Mouse (Mus musculus) midbrain, embryonic 12.5 days (tissue): ENCODE data around the gene Usp35. TPM values are rescaled to one million over a fixed set of nuclear protein-coding genes. Genes with fewer than 3 reads are reported as not detected.

Experiments
- ATAC-seq: fragments of 200-750 bp; cut with Nextera tagmentation; 2 replicates; pipeline ENCODE4 v1.8.0; 2017; ENCODE audit warnings: low read depth, moderate TSS enrichment, moderate library complexity; ENCODE audit not compliant: low FRiP score
- H3K27ac ChIP-seq: fragments of 300-500 bp; sonication (generic); replicated peaks from 2 replicates; pipeline ENCODE4 v1.5.1; 2016; ENCODE audit warnings: mild to moderate bottlenecking
- H3K27me3 ChIP-seq: fragments of 300-500 bp; sonication (generic); 2 replicates; pipeline ENCODE4 v1.6.1; 2016; ENCODE audit warnings: mild to moderate bottlenecking
- H3K36me3 ChIP-seq: fragments of 300-500 bp; sonication (generic); 2 replicates; pipeline ENCODE4 v1.6.1; 2016
- H3K4me1 ChIP-seq: fragments of 300-500 bp; sonication (generic); 2 replicates; pipeline ENCODE4 v1.6.1; 2016
- H3K4me2 ChIP-seq: fragments of 300-500 bp; sonication (generic); replicated peaks from 2 replicates; pipeline ENCODE4 v1.6.1; 2016; ENCODE audit warnings: mild to moderate bottlenecking, moderate library complexity
- H3K4me3 ChIP-seq: fragments of 300-500 bp; sonication (generic); 2 replicates; pipeline ENCODE4 v1.5.1; 2016; ENCODE audit warnings: mild to moderate bottlenecking
- H3K9ac ChIP-seq: fragments of 300-500 bp; sonication (generic); replicated peaks from 2 replicates; pipeline ENCODE4 v1.6.1; 2016; ENCODE audit warnings: mild to moderate bottlenecking, moderate library complexity
- H3K9me3 ChIP-seq: fragments of 300-500 bp; sonication (generic); 2 replicates; pipeline ENCODE4 v1.6.1; 2016; ENCODE audit warnings: mild to moderate bottlenecking
- WGBS: fragments of 180-500 bp; shearing (Covaris S2); methylation state at CpG from one replicate; pipeline ENCODE4 v1.1.7; 2016; 5-methylcytosine and 5-hydroxymethylcytosine counted together
- polyA plus RNA-seq: library from polyadenylated mRNA; unstranded; fragments of >200 nt; fragmentation: Nextera tagmentation; extraction: Ambion mirVana; gene quantifications from 2 replicates; pipeline ENCODE4 v1.2.1, GENCODE M21; 2016

Gene Usp35
- polyA plus RNA-seq: 3.2 and 4.1 TPM in 2 replicates

GRCm38 (mm10) chr7:97331726-97332666 lies at the start of gene Usp35, which contains the start of gene Kctd21:
Gene Usp35 (minus strand): TSS chr7:97332020.
Gene Kctd21 (plus strand): TSS chr7:97332327.
- peaks cover 7% of the 10 kb centered on the region for H3K27me3 ChIP-seq
- H3K9ac ChIP-seq: peak within 1 kb of the TSS; percentile 68
- H3K4me1 ChIP-seq: peaks cover 25% of the 10 kb centered on the region
- peak within 1 kb of the TSS; percentile 77 for H3K4me2 ChIP-seq
- H3K9me3 ChIP-seq: no peaks in the 10 kb centered on the region
- under 1% methylated on average over 59 of the region's 68 CpGs for WGBS
- H3K27ac ChIP-seq: 0 out of 2 replicates have a peak within 1 kb of the TSS, but pooled peaks have one; percentile 30
- H3K36me3 ChIP-seq: no peaks in the 10 kb centered on the region
- peak; percentile 99 for ATAC-seq
- H3K4me3 ChIP-seq: peak within 1 kb of the TSS; percentile 85

GRCm38 (mm10) chr7:97380500-97381123 lies 48.8 kb upstream of the Usp35 start:
- 93% methylated on average over 5 of the region's 5 CpGs for WGBS
- H3K27ac ChIP-seq: no peak overlapping the region
- H3K27me3 ChIP-seq: no peaks in the 10 kb centered on the region
- no peaks in the 10 kb centered on the region for H3K4me1 ChIP-seq
- no peak overlapping the region for H3K4me2 ChIP-seq
- H3K36me3 ChIP-seq: peaks cover 88% of the 10 kb centered on the region
- ATAC-seq: no peak
- H3K9me3 ChIP-seq: no peaks in the 10 kb centered on the region
- H3K4me3 ChIP-seq: no peak overlapping the region
- no peak overlapping the region for H3K9ac ChIP-seq

DNA sequence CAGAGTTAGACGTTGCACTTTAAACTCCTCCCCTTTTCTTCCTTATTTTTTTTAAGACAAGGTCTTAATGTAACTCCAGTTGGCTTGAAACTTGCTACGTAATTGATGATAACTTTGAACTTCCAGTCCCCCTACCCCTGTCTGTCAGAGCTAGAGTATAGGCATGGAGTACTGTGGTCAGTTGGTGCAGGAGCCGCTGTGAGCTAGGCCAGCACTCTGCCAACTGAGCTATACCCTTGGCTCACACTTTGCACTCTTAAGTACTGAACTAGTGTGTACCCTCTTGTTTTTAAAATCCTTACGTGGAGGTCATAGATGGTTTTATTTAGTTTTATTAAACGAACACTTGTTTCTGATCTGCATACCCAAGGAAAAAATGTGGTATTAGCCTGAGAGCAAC lies 47.5 kb upstream of the Usp35 start:
- H3K9me3 ChIP-seq: no peaks in the 10 kb centered on the region
- H3K4me2 ChIP-seq: no peak overlapping the region
- no peaks in the 10 kb centered on the region for H3K4me1 ChIP-seq
- H3K9ac ChIP-seq: no peak overlapping the region
- no peak overlapping the region for H3K4me3 ChIP-seq
- no peak overlapping the region for H3K27ac ChIP-seq
- no peak for ATAC-seq
- H3K36me3 ChIP-seq: peaks cover 88% of the 10 kb centered on the region
- no peaks in the 10 kb centered on the region for H3K27me3 ChIP-seq
- 93% methylated on average over 5 of the region's 5 CpGs for WGBS

DNA sequence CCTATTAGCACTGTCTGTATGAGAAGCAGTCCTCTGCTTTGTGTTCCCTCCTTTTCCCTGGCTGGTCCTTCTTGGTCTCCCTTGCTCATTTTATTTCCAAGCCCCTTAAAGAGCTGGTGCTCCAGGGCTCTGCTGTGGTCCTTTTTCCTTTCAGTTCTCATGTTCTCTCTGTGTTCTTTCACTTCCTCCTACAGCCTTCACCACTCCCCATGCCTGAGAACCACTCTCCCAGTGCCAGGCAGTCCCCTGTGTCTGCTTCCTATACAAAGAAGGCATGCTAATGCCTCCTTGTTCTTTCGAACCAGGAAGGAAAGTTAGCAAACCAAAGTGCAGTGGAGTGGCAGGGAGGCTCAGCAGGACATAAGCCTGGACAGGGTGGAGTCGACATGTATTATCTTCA lies 44.1 kb upstream of the Usp35 start:
- Histone ChIP-seq H3K9ac (no peak overlapping the region), H3K27me3 (no peaks in the 10 kb centered on the region), H3K4me1 (peaks cover 13% of the 10 kb centered on the region), H3K4me2 (no peak overlapping the region), H3K4me3 (no peak overlapping the region), H3K27ac (no peak overlapping the region), H3K36me3 (peaks cover 62% of the 10 kb centered on the region), H3K9me3 (no peaks in the 10 kb centered on the region)
- ATAC-seq: no peak
- 72% methylated on average over 2 of the region's 2 CpGs for WGBS

DNA sequence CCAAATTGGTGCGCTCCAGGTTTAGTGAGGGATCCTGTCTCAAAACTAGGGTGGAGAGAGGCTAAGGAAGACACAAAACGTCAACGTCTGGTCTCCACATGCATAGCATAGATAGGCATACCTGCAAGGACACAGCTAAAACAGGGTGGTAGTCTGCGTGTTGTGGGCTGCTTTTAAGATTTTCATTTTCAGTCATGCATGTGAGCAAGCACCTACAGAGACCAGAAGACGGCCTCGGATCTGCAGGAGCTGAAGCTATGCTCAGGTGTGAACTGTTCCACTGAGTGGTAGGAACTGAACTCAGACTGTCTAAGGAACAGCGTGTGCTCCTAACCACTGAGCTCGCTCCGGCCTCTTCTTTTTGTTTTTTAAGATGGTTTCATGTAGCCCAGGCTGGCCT lies 43.3 kb upstream of the Usp35 start:
- Histone ChIP-seq H3K36me3 (peaks cover 54% of the 10 kb centered on the region), H3K4me1 (peaks cover 19% of the 10 kb centered on the region), H3K4me3 (no peak overlapping the region), H3K27me3 (no peaks in the 10 kb centered on the region), H3K9me3 (no peaks in the 10 kb centered on the region), H3K4me2 (no peak overlapping the region), H3K9ac (no peak overlapping the region), H3K27ac (no peak overlapping the region)
- WGBS: 95% methylated on average over 9 of the region's 9 CpGs
- ATAC-seq: no peak

GRCm38 (mm10) chr7:97365887-97366286 lies 34.1 kb upstream of the Usp35 start:
- H3K9me3 ChIP-seq: no peaks in the 10 kb centered on the region
- ATAC-seq: no peak
- H3K4me2 ChIP-seq: no peak overlapping the region
- no peak overlapping the region for H3K4me3 ChIP-seq
- H3K4me1 ChIP-seq: peaks cover 6% of the 10 kb centered on the region
- no peak overlapping the region for H3K27ac ChIP-seq
- WGBS: 72% methylated on average over 1 of the region's 1 CpGs
- no peaks in the 10 kb centered on the region for H3K27me3 ChIP-seq
- no peak overlapping the region for H3K9ac ChIP-seq
- no peaks in the 10 kb centered on the region for H3K36me3 ChIP-seq

- Histone ChIP-seq H3K9ac (no peak overlapping the region), H3K4me1 (peaks cover 3% of the 10 kb centered on the region; the same call in 1 of the 2 replicates), H3K4me3 (no peak overlapping the region), H3K4me2 (no peak overlapping the region), H3K9me3 (no peaks in the 10 kb centered on the region), H3K27ac (no peak overlapping the region), H3K36me3 (no peaks in the 10 kb centered on the region), H3K27me3 (no peaks in the 10 kb centered on the region)
- ATAC-seq: no peak
- WGBS: 35% methylated on average over 4 of the region's 4 CpGs
Measured at GRCm38 (mm10) chr7:97361467-97361866, 29.6 kb upstream of the Usp35 start.

GRCm38 (mm10) chr7:97360955-97361354 lies 29.1 kb upstream of the Usp35 start:
- ATAC-seq: no peak
- Histone ChIP-seq H3K4me2 (no peak overlapping the region), H3K9me3 (no peaks in the 10 kb centered on the region), H3K36me3 (no peaks in the 10 kb centered on the region), H3K4me3 (no peak overlapping the region), H3K4me1 (peaks cover 3% of the 10 kb centered on the region; the same call in 1 of the 2 replicates), H3K27me3 (no peaks in the 10 kb centered on the region), H3K27ac (no peak overlapping the region), H3K9ac (no peak overlapping the region)
- WGBS: 42% methylated on average over 3 of the region's 3 CpGs

DNA sequence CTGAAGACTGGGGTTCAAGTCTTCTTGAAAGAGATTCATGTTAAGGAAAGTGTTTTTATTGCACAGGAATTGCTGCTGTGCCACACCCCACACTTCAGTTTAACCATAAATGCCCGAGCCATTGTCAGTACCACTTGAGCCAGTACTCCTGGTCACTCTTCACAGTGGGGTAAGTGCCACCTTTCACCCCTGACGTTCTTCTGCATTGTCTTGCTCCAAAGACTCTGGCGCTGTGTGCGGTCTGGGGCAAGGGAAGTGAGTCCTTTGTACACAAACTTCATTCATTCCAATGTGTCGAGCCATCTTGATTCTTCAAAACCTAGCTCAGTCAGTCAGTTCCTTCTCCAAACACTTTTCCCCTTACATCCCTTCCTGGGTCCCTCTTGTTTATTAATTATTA lies 28.3 kb upstream of the Usp35 start:
- Histone ChIP-seq H3K27me3 (0 out of 2 replicates have a peak, but pooled peaks cover 2% of the 10 kb centered on the region), H3K36me3 (no peaks in the 10 kb centered on the region), H3K4me2 (no peak overlapping the region), H3K9me3 (no peaks in the 10 kb centered on the region), H3K4me3 (no peak overlapping the region), H3K27ac (no peak overlapping the region), H3K9ac (no peak overlapping the region), H3K4me1 (peaks cover 5% of the 10 kb centered on the region; the same call in 1 of the 2 replicates)
- 72% methylated on average over 5 of the region's 5 CpGs for WGBS
- ATAC-seq: no peak

GRCm38 (mm10) chr7:97358347-97358746 lies 26.5 kb upstream of the Usp35 start:
- WGBS: 85% methylated on average over 4 of the region's 4 CpGs
- H3K9me3 ChIP-seq: no peaks in the 10 kb centered on the region
- no peak overlapping the region for H3K9ac ChIP-seq
- no peaks in the 10 kb centered on the region for H3K36me3 ChIP-seq
- peaks cover 5% of the 10 kb centered on the region; the same call in 1 of the 2 replicates for H3K4me1 ChIP-seq
- H3K4me2 ChIP-seq: no peak overlapping the region
- no peak overlapping the region for H3K4me3 ChIP-seq
- ATAC-seq: no peak
- 0 out of 2 replicates have a peak, but pooled peaks cover 3% of the 10 kb centered on the region for H3K27me3 ChIP-seq
- H3K27ac ChIP-seq: no peak overlapping the region

DNA sequence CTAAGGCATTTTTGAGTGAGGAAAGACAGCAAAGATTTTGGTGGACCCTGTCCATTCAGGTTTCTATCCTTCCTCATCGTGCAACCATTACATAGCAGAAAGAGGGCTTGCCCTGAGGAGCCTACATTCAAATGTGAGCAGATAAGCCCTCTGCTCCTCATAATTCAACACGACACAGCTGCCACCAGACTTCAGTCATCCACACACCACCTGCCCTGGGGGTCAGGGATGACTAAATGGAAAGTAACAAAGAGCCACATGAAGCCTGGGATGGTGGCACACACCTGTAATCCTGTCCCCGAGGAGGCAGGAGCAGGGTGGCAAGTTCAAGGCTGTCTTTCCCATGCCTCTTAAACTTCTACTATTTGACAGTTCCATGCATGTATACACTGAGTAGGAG lies 26.0 kb upstream of the Usp35 start:
- Histone ChIP-seq H3K27ac (no peak overlapping the region), H3K36me3 (no peaks in the 10 kb centered on the region), H3K9me3 (no peaks in the 10 kb centered on the region), H3K4me3 (no peak overlapping the region), H3K27me3 (0 out of 2 replicates have a peak, but pooled peaks cover 3% of the 10 kb centered on the region), H3K9ac (no peak overlapping the region), H3K4me2 (no peak overlapping the region), H3K4me1 (peaks cover 5% of the 10 kb centered on the region; the same call in 1 of the 2 replicates)
- no peak for ATAC-seq
- 67% methylated on average over 3 of the region's 3 CpGs for WGBS

- ATAC-seq: no peak
- no peak overlapping the region for H3K9ac ChIP-seq
- H3K4me1 ChIP-seq: peaks cover 5% of the 10 kb centered on the region; the same call in 1 of the 2 replicates
- H3K27ac ChIP-seq: no peak overlapping the region
- no peak overlapping the region for H3K4me2 ChIP-seq
- 0 out of 2 replicates have a peak, but pooled peaks cover 3% of the 10 kb centered on the region for H3K27me3 ChIP-seq
- H3K9me3 ChIP-seq: no peaks in the 10 kb centered on the region
- H3K36me3 ChIP-seq: no peaks in the 10 kb centered on the region
- H3K4me3 ChIP-seq: no peak overlapping the region
- WGBS: 82% methylated on average over 5 of the region's 5 CpGs
Measured at GRCm38 (mm10) chr7:97356875-97357276, 25.1 kb upstream of the Usp35 start.
